Mouse (Mus musculus): ENCODE results near the gene Prl2c5. TPM values are rescaled to one million over a fixed set of nuclear protein-coding genes. Genes with fewer than 3 reads are reported as not detected.

The Prl2c5 gene
- polyA plus RNA-seq, 1 experiment from 2014 or later: not detected

Other genes starting within 250 kb of the Prl2c5 start
- 0.42 TPM in 1 of 2 replicates, not detected in the other for gene Prl2c2, start 177.3 kb upstream of the Prl2c5 start, polyA plus RNA-seq (2015; fragmentation: Nextera tagmentation; extraction: Ambion mirVana)
- gene Gpr137b, start 211.3 kb downstream of the Prl2c5 start, polyA plus RNA-seq (2015; fragmentation: Nextera tagmentation; extraction: Ambion mirVana): 4.7 and 5.2 TPM in 2 replicates